Mouse (Mus musculus) stomach, postnatal 0 days (tissue): Measurements from ENCODE around the gene Olfr1427. TPM values are rescaled to one million over a fixed set of nuclear protein-coding genes. Genes with fewer than 3 reads are reported as not detected.

Experiments
- ATAC-seq: fragments of 200-750 bp; cut with Nextera tagmentation; 2 replicates; pipeline ENCODE4 v1.8.0; 2017; ENCODE audit not compliant: low FRiP score, low TSS enrichment
- DNase-seq: peaks from one replicate; pipeline ENCODE4 v3.0.0-alpha.2; 2016; ENCODE audit warnings: low spot score
- H3K27ac ChIP-seq: fragments of 300-500 bp; sonication (generic); replicated peaks from 2 replicates; pipeline ENCODE4 v1.5.1; 2014; ENCODE audit warnings: mild to moderate bottlenecking, control low read depth
- H3K27me3 ChIP-seq: fragments of 300-500 bp; sonication (generic); 2 replicates; pipeline ENCODE4 v1.6.1; 2014; ENCODE audit warnings: low read length; ENCODE audit not compliant: control insufficient read depth, insufficient read depth
- H3K36me3 ChIP-seq: fragments of 300-500 bp; sonication (generic); 2 replicates; pipeline ENCODE4 v1.6.1; 2014; ENCODE audit warnings: low read length, mixed read lengths; ENCODE audit not compliant: control insufficient read depth, insufficient read depth
- H3K4me1 ChIP-seq: fragments of 300-500 bp; sonication (generic); replicated peaks from 2 replicates; pipeline ENCODE4 v1.6.1; 2014; ENCODE audit warnings: antibody characterized with exemption; ENCODE audit not compliant: control insufficient read depth, insufficient read depth
- H3K4me2 ChIP-seq: fragments of 300-500 bp; sonication (generic); replicated peaks from 2 replicates; pipeline ENCODE4 v1.6.1; 2014; ENCODE audit warnings: low read depth, mild to moderate bottlenecking, control low read depth, moderate library complexity
- H3K4me3 ChIP-seq: fragments of 300-500 bp; sonication (generic); 2 replicates; pipeline ENCODE4 v1.5.1; 2014; ENCODE audit warnings: low read depth, low read length, control low read depth
- H3K9ac ChIP-seq: fragments of 300-500 bp; sonication (generic); 2 replicates; pipeline ENCODE4 v1.6.1; 2014; ENCODE audit warnings: mild to moderate bottlenecking, low read length, control low read depth, mixed read lengths
- H3K9me3 ChIP-seq: fragments of 300-500 bp; sonication (generic); 2 replicates; pipeline ENCODE4 v1.6.1; 2016; ENCODE audit warnings: low read length; ENCODE audit not compliant: control insufficient read depth
- CTCF ChIP-seq: IDR thresholded peaks from 2 replicates; pipeline ENCODE4 v1.5.1; 2016; ENCODE audit warnings: antibody characterized with exemption, low read depth, mild to moderate bottlenecking, moderate library complexity
- EP300 ChIP-seq: optimal IDR thresholded peaks from 2 replicates; pipeline ENCODE3; 2016; ENCODE audit warnings: antibody characterized with exemption
- WGBS: fragments of 180-500 bp; shearing (Covaris S2); extraction: QIAGEN DNeasy Blood & Tissue Kit; methylation state at CpG from one replicate; pipeline ENCODE4 v1.1.7; 2014; 5-methylcytosine and 5-hydroxymethylcytosine counted together
- polyA plus RNA-seq: library from polyadenylated mRNA; unstranded; fragments of >200 nt; fragmentation: Nextera tagmentation; extraction: Ambion mirVana; gene quantifications from 2 replicates; pipeline ENCODE4 v1.2.1, GENCODE M21; 2015

Gene Olfr1427
- polyA plus RNA-seq: not detected in 2 replicates

DNA sequence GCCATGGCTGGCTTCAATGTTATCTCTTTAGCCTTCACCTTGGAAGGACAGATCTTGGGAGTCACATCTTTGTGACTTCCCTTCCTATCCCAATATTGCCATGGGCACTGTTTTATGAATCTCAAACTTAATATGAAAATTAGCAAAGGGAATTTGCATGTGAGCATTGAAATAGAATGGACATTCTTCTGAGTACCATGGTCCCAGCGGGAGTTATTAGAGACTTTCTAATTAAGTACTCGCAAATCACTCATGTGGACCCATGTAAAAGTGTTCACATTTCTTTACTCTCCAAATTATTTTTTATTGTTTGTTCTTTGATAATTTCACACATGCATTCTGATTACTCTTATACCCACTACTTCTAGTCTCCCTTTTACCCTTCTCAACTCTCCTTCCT, at the start of gene Olfr1427:
Gene Olfr1427, minus strand, starts transcription at position 101 of the 400 bp plus-strand sequence.
- H3K4me2 ChIP-seq: no peak within 1 kb of the TSS

DNA sequence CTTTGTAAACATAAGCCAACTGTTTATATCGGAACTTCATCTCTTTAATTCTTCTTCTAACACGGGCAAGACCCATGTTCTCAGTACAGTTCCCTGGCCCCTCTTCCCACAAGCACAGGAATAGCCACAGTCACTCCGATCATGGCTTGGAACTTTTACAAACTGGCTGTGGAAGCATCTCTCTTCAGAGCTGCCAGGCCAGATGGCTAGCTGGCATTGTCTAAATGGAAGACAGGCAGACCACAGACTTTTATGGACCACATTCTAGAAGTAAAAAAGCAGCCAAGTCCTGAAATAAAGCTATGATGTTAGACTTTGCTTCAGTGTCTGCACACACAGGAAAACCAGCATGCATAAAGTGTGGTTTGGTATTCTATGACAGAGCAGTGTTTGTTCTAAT, 42.3 kb upstream of the Olfr1427 start:
- Histone ChIP-seq H3K4me2 (no peak overlapping the region), H3K9ac (no peak overlapping the region), H3K4me1 (no peaks in the 10 kb centered on the region), H3K4me3 (no peak overlapping the region), H3K9me3 (no peaks in the 10 kb centered on the region), H3K36me3 (no peaks in the 10 kb centered on the region), H3K27me3 (no peaks in the 10 kb centered on the region), H3K27ac (no peak overlapping the region)
- TF ChIP-seq EP300 (no peak), CTCF (no peak)
- DNase-seq (no peak), ATAC-seq (no peak)
- WGBS: 63% methylated on average over 3 of the region's 3 CpGs

More for the DNA sequence above, at the start of gene Olfr1427:
- ATAC-seq: no peak
- Histone ChIP-seq H3K36me3 (no peaks in the 10 kb centered on the region), H3K4me1 (no peaks in the 10 kb centered on the region), H3K9ac (no peak within 1 kb of the TSS), H3K27ac (no peak within 1 kb of the TSS), H3K9me3 (no peaks in the 10 kb centered on the region), H3K4me3 (no peak within 1 kb of the TSS), H3K27me3 (no peaks in the 10 kb centered on the region)
- TF ChIP-seq EP300: no peak
- no peak for TF ChIP-seq CTCF
- 95% methylated on average over 2 of the region's 2 CpGs for WGBS
- DNase-seq: no peak

DNA sequence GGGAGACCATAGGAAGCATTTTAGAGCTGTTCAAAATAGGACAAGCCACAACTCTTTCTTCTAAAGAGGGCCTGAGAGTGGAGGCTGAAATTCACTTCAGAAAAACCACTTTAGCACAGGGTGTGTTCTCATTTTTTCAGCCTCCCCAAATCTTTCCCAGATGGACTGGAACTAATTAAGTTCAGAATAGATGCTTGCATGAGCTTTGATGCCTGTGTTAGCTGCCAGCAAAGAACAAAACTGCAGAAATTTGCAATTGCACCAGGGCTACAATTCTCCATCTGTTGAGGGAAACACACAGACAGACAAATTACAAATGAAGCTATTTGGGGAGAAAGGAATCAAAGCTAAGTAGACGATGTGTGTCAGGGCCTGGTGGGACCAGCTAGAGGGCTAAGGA, 40.2 kb upstream of the Olfr1427 start:
- Histone ChIP-seq H3K9me3 (no peaks in the 10 kb centered on the region), H3K27ac (no peak overlapping the region), H3K27me3 (no peaks in the 10 kb centered on the region), H3K9ac (no peak overlapping the region), H3K4me2 (no peak overlapping the region), H3K4me1 (no peaks in the 10 kb centered on the region), H3K4me3 (no peak overlapping the region), H3K36me3 (no peaks in the 10 kb centered on the region)
- no peak for ATAC-seq
- DNase-seq: no peak
- TF ChIP-seq CTCF: no peak
- no peak for TF ChIP-seq EP300
- 52% methylated on average over 1 of the region's 1 CpGs for WGBS

DNA sequence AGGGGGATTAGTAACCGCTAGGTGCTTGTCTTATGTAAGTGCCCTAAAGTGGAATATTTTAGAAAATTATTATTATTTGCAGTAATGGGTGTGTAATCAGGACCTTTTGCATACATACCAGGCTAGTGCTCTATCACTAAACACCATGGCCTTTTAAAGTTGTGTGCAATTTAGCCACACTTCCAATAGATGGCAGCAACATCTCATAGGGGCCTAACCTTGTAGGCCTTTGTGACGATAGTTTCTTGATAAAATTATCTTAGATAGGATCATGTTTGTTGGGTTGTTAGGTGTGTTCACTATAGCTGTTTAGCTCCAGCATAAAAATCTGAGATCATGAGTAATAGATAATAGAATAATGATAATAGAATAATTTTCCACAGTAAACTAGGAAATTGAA, 31.2 kb upstream of the Olfr1427 start:
- peak; percentile 32; the same call in 1 of the 2 replicates for ATAC-seq
- peak; percentile 79 for TF ChIP-seq CTCF
- no peak for TF ChIP-seq EP300
- H3K4me1 ChIP-seq: no peaks in the 10 kb centered on the region

DNA sequence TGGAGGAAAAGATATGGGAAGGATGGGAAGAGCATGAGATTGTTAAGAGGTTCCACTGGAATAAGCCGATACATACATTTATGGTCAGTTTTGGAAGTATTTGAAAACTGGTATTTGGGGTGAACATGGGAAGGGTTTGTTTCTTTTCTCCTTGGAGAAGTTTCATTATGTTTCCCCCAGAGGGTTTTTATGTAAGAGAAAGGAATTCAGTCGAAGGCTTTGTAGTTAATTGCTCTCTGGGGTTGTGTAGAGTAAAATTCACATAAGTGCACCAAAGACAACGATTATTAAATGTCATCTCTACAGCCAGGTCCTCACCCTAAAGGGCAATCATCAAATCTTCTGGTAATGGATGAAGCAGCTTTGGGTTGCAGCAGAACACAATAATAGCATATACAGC, 20.0 kb upstream of the Olfr1427 start, which contains the start of gene Olfr76:
Gene Olfr76, minus strand, starts transcription at position 101 of the 400 bp plus-strand sequence.
- no peaks in the 10 kb centered on the region for H3K36me3 ChIP-seq
- TF ChIP-seq CTCF (no peak), EP300 (no peak)
- ATAC-seq: no peak

More for the DNA sequence above, 31.2 kb upstream of the Olfr1427 start:
- WGBS: 24% methylated on average over 2 of the region's 2 CpGs
- H3K36me3 ChIP-seq: no peaks in the 10 kb centered on the region
- no peak for DNase-seq
- no peak overlapping the region for H3K4me2 ChIP-seq
- no peaks in the 10 kb centered on the region for H3K27me3 ChIP-seq
- H3K27ac ChIP-seq: no peak overlapping the region
- H3K4me3 ChIP-seq: no peak overlapping the region
- no peaks in the 10 kb centered on the region for H3K9me3 ChIP-seq
- no peak overlapping the region for H3K9ac ChIP-seq

DNA sequence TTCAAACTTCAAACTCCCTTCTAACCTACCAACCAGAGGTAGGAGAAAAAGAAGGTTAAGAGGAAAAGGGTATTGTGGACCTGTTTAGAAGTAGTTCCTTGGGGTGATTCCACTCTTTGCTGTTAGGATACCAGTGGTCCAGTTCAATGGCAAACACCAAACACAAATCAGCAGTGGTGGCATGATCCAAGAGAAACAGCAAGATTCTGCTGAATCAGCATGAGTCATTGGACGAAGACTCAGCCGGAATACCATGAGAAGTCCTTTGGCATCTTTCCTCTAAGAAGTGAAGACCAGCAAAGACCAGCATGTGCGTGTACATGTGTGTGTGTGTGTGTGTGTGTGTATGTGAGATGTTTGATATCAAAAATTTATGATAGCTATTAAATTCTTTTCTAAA, 13.3 kb upstream of the Olfr1427 start:
- Histone ChIP-seq H3K36me3 (no peaks in the 10 kb centered on the region), H3K27ac (no peak overlapping the region), H3K27me3 (no peaks in the 10 kb centered on the region), H3K4me3 (no peak overlapping the region), H3K9me3 (no peaks in the 10 kb centered on the region), H3K4me2 (no peak overlapping the region), H3K9ac (no peak overlapping the region), H3K4me1 (no peaks in the 10 kb centered on the region)
- TF ChIP-seq CTCF: no peak
- TF ChIP-seq EP300: no peak
- DNase-seq: no peak
- ATAC-seq: no peak
- WGBS: 89% methylated on average over 3 of the region's 3 CpGs

More for the DNA sequence above, 20.0 kb upstream of the Olfr1427 start, which contains the start of gene Olfr76:
- DNase-seq: no peak
- Histone ChIP-seq H3K27ac (no peak within 1 kb of the TSS), H3K4me3 (no peak within 1 kb of the TSS), H3K9ac (no peak within 1 kb of the TSS), H3K4me2 (no peak within 1 kb of the TSS), H3K9me3 (no peaks in the 10 kb centered on the region), H3K4me1 (no peaks in the 10 kb centered on the region), H3K27me3 (no peaks in the 10 kb centered on the region)
- 74% methylated on average over 3 of the region's 3 CpGs for WGBS
